Mouse (Mus musculus) ES-Bruce4 (cell line): ENCODE measurements around the gene Six5. TPM values are rescaled to one million over a fixed set of nuclear protein-coding genes. Genes with fewer than 3 reads are reported as not detected.
A peak's percentile ranks its signal among the peaks of the same experiment; 100 is the strongest.

Source experiments
- H3K27ac ChIP-seq: 2 replicates; pipeline ENCODE4 v1.5.1; 2012; ENCODE audit warnings: low read length, inconsistent platforms; ENCODE audit not compliant: insufficient read depth
- H3K27me3 ChIP-seq: 2 replicates; pipeline ENCODE4 v1.6.1; 2012; ENCODE audit warnings: mild to moderate bottlenecking, low read length, inconsistent platforms; ENCODE audit not compliant: control insufficient read depth, poor library complexity, insufficient read depth, severe bottlenecking
- H3K36me3 ChIP-seq: 2 replicates; pipeline ENCODE4 v1.6.1; 2012; ENCODE audit warnings: inconsistent platforms, mild to moderate bottlenecking, low read length, moderate library complexity; ENCODE audit not compliant: control insufficient read depth, poor library complexity, insufficient read depth, severe bottlenecking
- H3K4me1 ChIP-seq: one replicate; pipeline ENCODE4 v1.8.1; 2011; ENCODE audit warnings: low read length; ENCODE audit not compliant: control insufficient read depth, insufficient read depth
- H3K4me3 ChIP-seq: 2 replicates; pipeline ENCODE4 v1.5.1; 2011; ENCODE audit warnings: low read depth, mild to moderate bottlenecking, low read length
- H3K9ac ChIP-seq: 2 replicates; pipeline ENCODE4 v1.6.1; 2012; ENCODE audit warnings: low read depth, mild to moderate bottlenecking, inconsistent platforms; ENCODE audit not compliant: poor library complexity, severe bottlenecking
- H3K9me3 ChIP-seq: replicated peaks from 2 replicates; pipeline ENCODE4 v1.6.1; 2012; ENCODE audit warnings: mild to moderate bottlenecking, low read length, inconsistent platforms; ENCODE audit not compliant: control insufficient read depth, poor library complexity, insufficient read depth, severe bottlenecking
- CTCF ChIP-seq: IDR thresholded peaks from one replicate; pipeline ENCODE4 v1.8.1; 2011; ENCODE audit warnings: low read depth, low read length
- EP300 ChIP-seq: IDR thresholded peaks from 2 replicates; pipeline ENCODE4 v1.6.1; 2011; ENCODE audit warnings: low read depth, low read length; ENCODE audit not compliant: insufficient read depth
- POLR2A ChIP-seq: IDR thresholded peaks from one replicate; pipeline ENCODE4 v1.8.1; 2011; ENCODE audit warnings: low read length; ENCODE audit not compliant: insufficient read depth
- polyA plus RNA-seq: library from polyadenylated mRNA; stranded (reverse); fragments of >200 nt; gene quantifications from 2 replicates; pipeline ENCODE4 v1.2.4, GENCODE M21; 2011; ENCODE audit warnings: low read depth; ENCODE audit not compliant: missing spikeins, insufficient read depth, insufficient read length

The Six5 gene
- 2.7 and 3.8 TPM in 2 replicates for polyA plus RNA-seq

- peak within 1 kb of the TSS; percentile 63; the same call in 1 of the 2 replicates for H3K27ac ChIP-seq
- no peaks in the 10 kb centered on the region for H3K9me3 ChIP-seq
- H3K4me3 ChIP-seq: peak within 1 kb of the TSS; percentile 77
- H3K9ac ChIP-seq: peak within 1 kb of the TSS; percentile 93
- TF ChIP-seq CTCF (no peak), EP300 (no peak), POLR2A (no peak)
- no peaks in the 10 kb centered on the region for H3K27me3 ChIP-seq
- H3K36me3 ChIP-seq: no peaks in the 10 kb centered on the region
- no peaks in the 10 kb centered on the region for H3K4me1 ChIP-seq
Measured at GRCm38 (mm10) chr7:19094471-19094825, at the start of gene Six5. Six5 (plus strand) TSS chr7:19094594.

GRCm38 (mm10) chr7:19044616-19045015 is 49.8 kb upstream of the Six5 start:
- Histone ChIP-seq H3K27me3 (no peaks in the 10 kb centered on the region), H3K9me3 (no peaks in the 10 kb centered on the region)
- TF ChIP-seq POLR2A (no peak), EP300 (no peak), CTCF (no peak)

GRCm38 (mm10) chr7:19046286-19047069 is 47.9 kb upstream of the Six5 start:
- peaks cover 55% of the 10 kb centered on the region for H3K36me3 ChIP-seq
- no peak overlapping the region for H3K4me3 ChIP-seq
- TF ChIP-seq POLR2A (no peak), CTCF (no peak), EP300 (no peak)
- H3K27me3 ChIP-seq: no peaks in the 10 kb centered on the region
- H3K9ac ChIP-seq: no peak overlapping the region
- H3K4me1 ChIP-seq: no peaks in the 10 kb centered on the region
- H3K27ac ChIP-seq: no peak overlapping the region
- no peaks in the 10 kb centered on the region for H3K9me3 ChIP-seq

More at GRCm38 (mm10) chr7:19044616-19045015, 49.8 kb upstream of the Six5 start:
- Histone ChIP-seq H3K9ac (no peak overlapping the region), H3K4me1 (no peaks in the 10 kb centered on the region), H3K36me3 (peaks cover 63% of the 10 kb centered on the region), H3K4me3 (no peak overlapping the region), H3K27ac (no peak overlapping the region)

GRCm38 (mm10) chr7:19048006-19048527 is 46.3 kb upstream of the Six5 start:
- no peak overlapping the region for H3K4me3 ChIP-seq
- H3K4me1 ChIP-seq: no peaks in the 10 kb centered on the region
- no peak overlapping the region for H3K27ac ChIP-seq
- no peaks in the 10 kb centered on the region for H3K9me3 ChIP-seq
- H3K27me3 ChIP-seq: no peaks in the 10 kb centered on the region
- peaks cover 48% of the 10 kb centered on the region for H3K36me3 ChIP-seq
- H3K9ac ChIP-seq: no peak overlapping the region
- no peak for TF ChIP-seq POLR2A
- TF ChIP-seq EP300: no peak
- TF ChIP-seq CTCF: no peak

- no peak overlapping the region for H3K27ac ChIP-seq
- H3K27me3 ChIP-seq: no peaks in the 10 kb centered on the region
- H3K9ac ChIP-seq: no peak overlapping the region
- H3K4me1 ChIP-seq: no peaks in the 10 kb centered on the region
- no peak overlapping the region for H3K4me3 ChIP-seq
- TF ChIP-seq EP300 (no peak), CTCF (no peak), POLR2A (no peak)
- H3K36me3 ChIP-seq: peaks cover 38% of the 10 kb centered on the region
- H3K9me3 ChIP-seq: no peaks in the 10 kb centered on the region
Measured at GRCm38 (mm10) chr7:19049252-19049651, 45.1 kb upstream of the Six5 start.

GRCm38 (mm10) chr7:19050172-19050571 is 44.2 kb upstream of the Six5 start:
- no peak for TF ChIP-seq EP300
- H3K9ac ChIP-seq: no peak overlapping the region
- H3K4me1 ChIP-seq: no peaks in the 10 kb centered on the region
- H3K9me3 ChIP-seq: no peaks in the 10 kb centered on the region
- no peak overlapping the region for H3K27ac ChIP-seq
- H3K36me3 ChIP-seq: peaks cover 30% of the 10 kb centered on the region
- no peaks in the 10 kb centered on the region for H3K27me3 ChIP-seq
- no peak overlapping the region for H3K4me3 ChIP-seq
